Mouse (Mus musculus): ENCODE measurements around the gene Ppp4r1.

Ppp4r1 gene

GRCm38 (mm10) chr17:65771951-65772934 lies 10.1 kb upstream of the Ppp4r1 start, which contains the start of gene Rab31:
Gene Rab31, minus strand, starts transcription at chr17:65772752.
- no peak for DNase-seq (ENCODE audit: low read depth)

DNA sequence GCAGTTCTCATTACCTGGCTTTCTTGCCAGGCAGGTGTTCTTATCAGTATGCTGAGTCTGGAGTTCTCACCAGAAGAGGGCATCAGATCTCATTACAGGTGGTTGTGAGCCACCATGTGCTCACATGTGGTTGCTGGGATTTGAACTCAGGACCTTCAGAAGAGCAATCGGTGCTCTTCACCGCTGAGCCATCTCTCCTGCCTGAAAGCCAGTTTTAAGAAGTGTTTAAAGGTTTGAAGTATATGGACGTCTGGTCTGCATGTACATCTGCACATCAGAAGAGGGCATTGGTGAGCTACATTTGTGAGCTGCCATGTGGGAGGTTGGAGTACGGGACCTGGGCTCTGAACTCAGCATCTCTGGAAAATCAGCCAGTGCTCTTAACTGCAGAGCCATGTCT lies 8.8 kb upstream of the Ppp4r1 start:
- DNase-seq (ENCODE audit: low read depth) = no peak

- DNase-seq (ENCODE audit: low read depth) = no peak
These were observed 7.9 kb upstream of the Ppp4r1 start for GRCm38 (mm10) chr17:65774439-65774838.

DNA sequence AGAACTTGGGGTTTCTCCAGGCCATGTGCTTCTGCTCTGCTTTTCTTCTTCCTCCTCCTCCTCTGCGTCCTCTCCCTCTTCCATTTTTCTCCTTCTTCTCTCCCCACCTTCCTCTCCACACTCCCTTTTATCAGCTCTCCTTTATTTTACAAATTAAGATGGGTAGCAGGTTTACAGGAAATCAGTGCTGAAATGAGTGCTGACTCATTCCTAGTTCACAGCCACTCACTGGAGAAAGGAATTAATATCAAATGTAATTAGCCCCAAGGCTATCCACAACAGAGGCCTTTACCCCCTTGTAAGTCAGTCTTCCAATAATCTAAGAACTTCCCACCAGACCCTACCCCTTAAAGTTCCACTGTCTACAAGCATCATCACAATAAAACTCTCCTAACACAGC lies 6.1 kb upstream of the Ppp4r1 start:
- DNase-seq (ENCODE audit: low read depth) = no peak

GRCm38 (mm10) chr17:65777461-65777860 lies 4.9 kb upstream of the Ppp4r1 start:
- DNase-seq (ENCODE audit: low read depth) = no peak

DNA sequence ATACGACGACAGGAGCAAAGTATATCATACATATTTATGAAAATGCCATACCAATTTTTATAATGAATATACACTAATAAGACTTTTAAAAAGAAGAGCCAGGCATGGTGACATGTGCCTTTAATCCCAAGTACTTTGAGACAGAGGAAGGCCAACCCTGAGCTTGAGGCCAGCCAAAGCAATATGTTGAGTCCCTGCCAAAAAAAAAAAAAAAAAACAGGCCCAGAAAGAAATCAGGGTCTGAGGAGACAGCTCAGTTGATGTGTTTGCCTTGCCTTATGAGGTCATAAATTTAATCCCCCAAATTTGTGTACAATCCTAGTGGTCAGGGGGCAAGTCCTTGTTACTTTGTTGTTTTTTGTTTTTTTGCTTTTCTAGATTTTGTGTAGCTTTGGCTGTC lies 1.4 kb upstream of the Ppp4r1 start:
- no peak for DNase-seq (ENCODE audit: low read depth)

DNA sequence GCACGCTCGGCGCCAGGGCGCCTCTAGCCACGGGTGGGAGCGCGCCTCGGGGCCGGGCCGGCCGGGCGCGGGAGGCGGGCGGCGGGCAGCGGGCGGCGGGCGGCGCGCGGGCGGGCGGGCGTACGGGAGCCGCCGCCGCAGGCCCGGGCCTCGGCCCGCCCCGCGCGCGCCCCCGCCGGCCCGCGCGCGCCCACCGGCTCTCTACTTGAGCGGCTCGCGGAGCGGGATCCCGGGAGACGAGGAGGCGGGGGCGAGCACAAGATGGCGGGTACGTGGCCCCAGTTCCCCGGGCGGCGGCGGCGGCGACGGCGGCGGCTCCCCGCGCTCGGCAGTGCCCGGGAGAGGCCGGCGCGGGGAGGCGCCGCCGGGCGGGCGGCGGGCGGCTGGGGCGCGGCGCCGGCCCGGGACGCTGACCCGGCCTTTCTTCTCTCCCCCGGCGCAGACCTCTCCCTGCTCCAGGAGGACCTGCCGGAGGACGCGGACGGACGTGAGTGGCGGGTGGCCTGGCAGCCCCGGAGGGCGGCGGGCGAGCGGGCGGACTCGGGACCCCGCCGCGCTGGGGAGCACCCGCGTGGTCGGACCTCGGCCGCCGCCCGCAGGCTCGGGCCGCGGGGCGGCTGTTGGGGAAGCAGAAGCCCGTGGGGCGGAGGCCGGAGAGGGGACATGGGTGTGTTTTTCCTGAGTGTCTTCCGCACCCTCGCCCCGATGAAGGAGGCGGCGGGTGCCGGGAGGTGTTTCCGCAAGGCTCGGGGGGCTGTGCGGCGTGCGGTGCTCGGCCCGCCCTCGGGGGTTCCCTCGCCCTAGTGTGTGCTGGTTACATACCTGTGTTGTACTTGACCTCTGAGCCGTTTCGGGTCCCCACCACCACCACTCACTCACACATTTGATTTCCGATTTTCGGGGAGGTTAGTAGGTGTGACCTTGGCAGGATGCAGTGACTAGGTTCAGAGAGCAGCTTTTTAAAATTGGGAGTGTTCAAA lies 1.1 kb downstream of the Ppp4r1 start:
- DNase-seq (ENCODE audit: low read depth) = no peak

DNA sequence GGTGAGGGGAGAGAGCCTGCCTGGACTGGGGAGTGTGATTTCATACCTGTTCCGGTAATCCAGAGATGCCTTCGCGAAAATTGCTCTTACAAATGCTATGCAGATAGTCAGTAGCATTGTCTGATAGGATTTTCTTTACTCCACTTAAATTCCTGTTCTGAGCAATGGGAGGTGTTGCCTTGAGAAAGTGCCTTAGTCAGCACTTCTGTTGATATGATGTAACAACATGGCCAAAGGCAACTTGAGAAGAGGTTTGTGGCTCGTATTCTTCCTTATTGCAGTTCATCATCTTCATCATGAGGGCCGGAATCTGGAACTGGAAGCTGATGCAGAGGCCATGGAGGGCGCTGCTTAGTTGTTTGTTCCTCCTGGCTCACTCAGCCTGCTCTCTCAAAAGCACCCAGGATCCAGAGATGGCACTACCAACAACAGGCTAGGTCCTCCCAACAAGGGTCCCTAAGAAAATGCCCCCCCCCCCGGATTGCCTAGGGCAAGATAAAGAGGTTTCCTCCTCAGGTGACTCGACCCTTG lies 2.3 kb downstream of the Ppp4r1 start:
- DNase-seq (ENCODE audit: low read depth) = no peak

- DNase-seq (ENCODE audit: low read depth) = no peak
These were observed 3.3 kb downstream of the Ppp4r1 start for GRCm38 (mm10) chr17:65785707-65786106.

DNA sequence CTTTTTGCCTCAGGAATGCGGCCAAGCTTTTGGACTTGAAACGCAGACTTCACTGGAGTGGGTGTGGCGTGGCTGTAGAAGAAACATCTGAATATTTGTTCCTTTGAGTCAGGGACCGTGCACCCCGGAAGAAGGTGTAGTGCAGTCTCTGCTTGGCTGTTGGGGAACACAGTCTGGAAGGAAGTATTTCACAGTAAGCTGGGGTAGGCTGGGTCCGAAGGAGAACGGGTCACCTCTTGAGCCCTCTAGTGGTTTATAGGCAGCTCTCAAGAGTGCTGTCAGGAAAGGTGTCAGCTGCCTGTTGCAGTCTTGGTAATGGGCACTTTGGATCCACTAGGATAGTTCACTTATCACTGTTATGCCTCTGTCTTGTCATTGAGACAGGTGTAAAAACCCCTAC lies 3.9 kb downstream of the Ppp4r1 start:
- no peak for DNase-seq (ENCODE audit: low read depth)

DNA sequence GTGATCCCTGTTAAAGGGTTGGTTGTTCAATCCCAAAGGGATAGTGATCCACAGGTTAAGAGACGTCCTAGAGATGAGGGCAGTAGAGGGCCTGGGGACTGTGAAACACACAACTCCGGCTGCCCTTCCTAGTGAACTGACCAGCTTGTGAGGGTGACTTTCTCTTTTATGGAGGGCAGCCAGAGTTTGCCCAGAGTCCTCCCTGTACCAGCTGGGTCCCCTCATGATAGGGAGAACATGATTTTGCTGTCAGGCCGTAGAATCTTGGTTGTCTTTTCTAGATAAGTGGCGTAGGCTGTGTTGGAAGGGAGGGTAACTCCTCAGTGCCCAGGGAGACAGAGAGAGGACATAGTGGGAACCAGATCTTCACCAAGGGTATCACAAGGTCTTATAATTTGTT lies 4.9 kb downstream of the Ppp4r1 start:
- DNase-seq (ENCODE audit: low read depth) = no peak

DNA sequence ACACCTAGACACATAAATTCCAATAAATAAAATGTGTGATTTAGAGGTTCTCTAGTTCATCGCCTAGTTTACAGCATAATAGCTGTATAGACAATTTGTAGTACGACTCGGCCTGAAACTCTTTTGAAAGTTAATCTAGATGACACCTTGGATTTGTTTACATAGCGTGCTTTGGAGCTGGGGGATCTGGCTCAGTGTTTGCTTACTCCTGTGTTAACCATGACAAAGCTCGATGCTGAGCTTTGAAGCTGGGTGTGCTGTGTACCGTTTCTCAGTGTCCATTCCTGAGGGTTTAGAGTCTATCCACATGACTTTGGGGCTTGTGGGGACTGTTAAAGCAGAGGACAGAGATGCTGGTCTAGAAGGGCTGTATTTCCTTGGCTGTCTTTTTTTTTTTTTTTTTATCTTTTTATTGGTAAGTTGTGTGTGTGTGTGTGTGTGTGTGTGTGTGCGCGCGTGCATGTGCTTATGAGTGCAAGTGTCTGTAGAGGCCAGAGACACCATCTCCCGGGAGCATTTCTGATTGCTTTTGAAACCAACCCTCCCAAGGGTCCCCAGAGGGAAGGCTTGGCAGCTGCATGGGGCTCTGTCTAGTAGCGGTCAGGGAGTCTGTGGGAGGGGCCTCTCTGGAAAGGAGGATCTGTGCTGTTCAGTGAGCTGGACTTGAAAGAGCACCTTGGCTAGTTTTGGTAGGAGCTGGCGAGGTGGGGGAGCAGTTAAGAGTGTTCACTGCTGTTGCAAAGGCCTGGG lies 6.3 kb downstream of the Ppp4r1 start:
- no peak for DNase-seq (ENCODE audit: low read depth)

DNA sequence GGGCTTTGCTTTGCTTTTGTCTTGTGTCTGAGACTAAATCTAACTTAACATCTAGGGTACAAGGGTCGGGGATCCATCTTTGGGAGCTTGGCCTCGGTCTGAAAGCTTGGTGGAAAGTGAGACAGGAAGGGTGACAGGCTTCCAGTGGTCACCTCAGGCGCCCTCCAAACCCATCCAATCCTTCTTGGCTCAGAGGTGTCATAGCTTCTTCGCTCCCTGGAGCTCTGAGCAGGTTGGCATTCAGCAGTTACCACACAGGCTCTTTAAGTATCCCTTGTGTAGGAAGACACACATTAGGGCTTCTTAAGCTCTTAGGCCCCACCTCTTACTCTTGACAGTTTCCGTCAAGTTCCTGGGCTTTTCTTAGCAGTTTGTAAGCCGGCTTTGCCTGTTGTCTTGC lies 7.2 kb downstream of the Ppp4r1 start:
- no peak for DNase-seq (ENCODE audit: low read depth)

DNA sequence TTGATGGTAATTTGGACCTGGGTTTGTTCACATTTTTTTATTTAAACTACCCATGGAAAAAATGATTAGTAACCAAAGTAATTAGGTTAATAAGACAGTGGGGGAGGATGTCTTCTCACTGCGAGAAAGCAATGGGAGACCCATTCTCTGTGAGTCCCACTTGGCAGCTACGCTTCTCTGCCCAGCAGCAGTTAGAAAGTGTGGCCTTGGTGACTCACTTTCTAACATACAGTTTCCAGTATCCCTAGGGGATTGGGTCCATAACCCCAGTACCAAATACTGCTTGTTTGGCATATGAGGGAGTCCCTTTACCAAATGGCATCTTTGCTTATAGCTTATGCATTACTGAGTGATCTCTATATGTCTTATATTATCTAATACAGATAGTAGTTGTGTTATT lies 8.8 kb downstream of the Ppp4r1 start:
- no peak for DNase-seq (ENCODE audit: low read depth)

- DNase-seq (ENCODE audit: low read depth) = no peak
These were observed 11.0 kb downstream of the Ppp4r1 start for GRCm38 (mm10) chr17:65793307-65793930.

DNA sequence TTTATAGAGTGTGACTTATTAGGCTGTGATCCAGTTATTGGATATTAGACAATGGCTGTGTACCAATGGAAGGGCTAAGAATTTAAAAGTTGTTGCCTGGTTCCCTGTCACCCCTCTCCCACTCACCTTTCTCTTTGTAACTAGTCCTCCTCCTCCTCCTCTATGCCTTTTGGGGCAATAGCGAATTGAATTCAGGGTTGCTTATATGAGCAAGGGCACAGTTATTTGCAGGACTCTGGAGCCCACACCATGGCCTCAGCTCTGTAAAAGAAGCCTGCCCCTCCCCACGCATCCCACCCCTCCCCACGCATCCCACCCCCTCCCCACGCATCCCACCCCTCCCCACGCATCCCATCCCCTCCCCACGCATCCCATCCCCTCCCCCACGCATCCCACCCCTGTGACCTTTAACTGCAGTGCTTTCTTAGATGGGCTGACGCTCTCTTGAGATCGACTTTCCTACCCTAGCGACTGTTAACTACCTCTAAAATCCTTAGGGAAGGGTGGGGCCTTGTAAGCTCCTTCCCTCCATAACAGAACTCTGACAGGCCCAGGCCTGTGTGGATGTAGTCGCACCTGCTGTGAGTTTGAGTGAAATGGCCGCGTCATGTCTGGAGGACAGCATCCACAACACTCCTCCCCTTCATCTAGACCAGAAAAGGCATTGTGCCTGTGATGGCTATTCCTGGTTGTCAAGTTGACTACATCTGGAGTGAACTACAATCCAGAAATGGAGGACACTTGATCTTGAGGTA lies 11.9 kb downstream of the Ppp4r1 start:
- no peak for DNase-seq (ENCODE audit: low read depth)

DNA sequence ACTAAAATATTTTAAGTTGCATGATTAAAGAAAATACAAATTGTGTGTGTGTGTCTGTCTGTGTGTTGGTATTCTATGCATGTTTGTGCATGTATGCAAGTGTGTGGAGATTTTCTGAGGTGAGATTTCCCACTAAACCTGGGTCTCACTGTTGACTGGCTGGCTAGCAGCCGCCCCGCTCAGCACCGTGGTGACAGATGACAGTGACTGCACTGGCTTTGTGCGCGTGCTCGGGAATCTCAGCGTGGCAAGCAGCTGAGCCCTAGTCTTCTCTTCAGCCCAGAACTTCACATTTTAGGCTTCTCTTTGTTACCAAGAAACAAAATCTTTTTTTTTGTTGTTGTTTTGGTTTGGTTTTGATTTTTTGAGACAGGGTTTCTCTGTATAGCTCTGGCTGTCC lies 13.7 kb downstream of the Ppp4r1 start:
- DNase-seq (ENCODE audit: low read depth) = no peak

GRCm38 (mm10) chr17:65798446-65798845 lies 16.1 kb downstream of the Ppp4r1 start:
- no peak for DNase-seq (ENCODE audit: low read depth)

GRCm38 (mm10) chr17:65799353-65799752 lies 17.0 kb downstream of the Ppp4r1 start:
- DNase-seq (ENCODE audit: low read depth) = no peak

DNA sequence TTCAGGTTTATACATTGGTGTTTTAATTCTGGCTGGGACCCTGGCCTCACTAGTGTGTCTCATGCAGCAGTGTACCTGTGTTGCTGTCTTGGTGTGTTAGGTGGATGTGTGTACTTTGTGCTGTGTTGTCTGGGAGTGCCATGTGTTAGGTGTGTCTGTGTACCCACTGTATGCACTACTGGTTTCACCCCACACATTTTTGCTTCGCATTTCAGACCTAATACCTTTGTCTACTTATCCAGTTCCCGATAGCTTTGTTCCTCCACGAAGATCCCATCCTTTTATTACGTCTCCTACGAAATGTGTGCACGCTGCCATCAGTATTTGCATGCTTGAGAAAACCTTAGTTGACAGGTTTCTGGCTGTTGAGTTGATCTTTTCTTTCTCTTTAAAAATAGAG lies 18.1 kb downstream of the Ppp4r1 start:
- DNase-seq (ENCODE audit: low read depth) = no peak
